Mouse (Mus musculus) frontal cortex, postnatal 10 days (tissue): ENCODE results near the gene Dab2ip.
A peak's percentile ranks its signal among the peaks of the same experiment; 100 is the strongest.

Experiments used
- DNase-seq, 2 experiments: peaks; one replicate each; pipeline ENCODE4 v3.0.0; 2022; ENCODE audit warnings: low spot score in 2 of 2, mixed read lengths in 1 of 2

The Dab2ip gene

GRCm38 (mm10) chr2:35654795-35655194 lies 96.7 kb downstream of the Dab2ip start:
- no peak for DNase-seq

GRCm38 (mm10) chr2:35655996-35656395 lies 97.9 kb downstream of the Dab2ip start:
- no peak for DNase-seq

- DNase-seq: no peak
These were observed 100.2 kb downstream of the Dab2ip start for GRCm38 (mm10) chr2:35658311-35658710.

GRCm38 (mm10) chr2:35659578-35660194 lies 101.6 kb downstream of the Dab2ip start:
- no peak for DNase-seq

GRCm38 (mm10) chr2:35660953-35661374 lies 102.9 kb downstream of the Dab2ip start:
- peak; percentile 62 to 83 for DNase-seq

GRCm38 (mm10) chr2:35661454-35662000 lies 103.5 kb downstream of the Dab2ip start:
- peak in 1 of 2 experiments; percentile 60 for DNase-seq

GRCm38 (mm10) chr2:35662001-35662491 lies 104.0 kb downstream of the Dab2ip start:
- DNase-seq: peak in 1 of 2 experiments; percentile 54

- no peak for DNase-seq
These were observed 104.9 kb downstream of the Dab2ip start for GRCm38 (mm10) chr2:35662738-35663550.

- DNase-seq: no peak
These were observed 109.7 kb downstream of the Dab2ip start for GRCm38 (mm10) chr2:35667746-35668145.

GRCm38 (mm10) chr2:35669217-35669616 lies 111.2 kb downstream of the Dab2ip start:
- DNase-seq: no peak

- DNase-seq: no peak
These were observed 111.7 kb downstream of the Dab2ip start for GRCm38 (mm10) chr2:35669748-35670147.

- no peak for DNase-seq
These were observed 112.2 kb downstream of the Dab2ip start for GRCm38 (mm10) chr2:35670300-35670699.

GRCm38 (mm10) chr2:35671980-35672910 lies 114.2 kb downstream of the Dab2ip start:
- DNase-seq: no peak

- no peak for DNase-seq
These were observed 115.1 kb downstream of the Dab2ip start for GRCm38 (mm10) chr2:35673181-35673580.

- no peak for DNase-seq
These were observed 115.9 kb downstream of the Dab2ip start for GRCm38 (mm10) chr2:35673986-35674385.

GRCm38 (mm10) chr2:35674431-35674830 lies 116.4 kb downstream of the Dab2ip start:
- DNase-seq: no peak

- peak in 1 of 2 experiments; percentile 41 for DNase-seq
These were observed 118.1 kb downstream of the Dab2ip start for GRCm38 (mm10) chr2:35676075-35676665.

GRCm38 (mm10) chr2:35677855-35678254 lies 119.8 kb downstream of the Dab2ip start:
- DNase-seq: peak in 1 of 2 experiments; percentile 54

- DNase-seq: no peak
These were observed 120.4 kb downstream of the Dab2ip start for GRCm38 (mm10) chr2:35678440-35678839.

GRCm38 (mm10) chr2:35679812-35680672 lies 122.0 kb downstream of the Dab2ip start:
- DNase-seq: no peak
